Mouse (Mus musculus) heart, embryonic 16.5 days (tissue): ENCODE data around the gene Cdh24. TPM values are rescaled to one million over a fixed set of nuclear protein-coding genes. Genes with fewer than 3 reads are reported as not detected.
A peak's percentile ranks its signal among the peaks of the same experiment; 100 is the strongest.

Experiments
- ATAC-seq: fragments of 200-750 bp; cut with Nextera tagmentation; replicated peaks from 2 replicates; pipeline ENCODE4 v1.8.0; 2017; ENCODE audit warnings: moderate number of reproducible peaks; ENCODE audit not compliant: insufficient read depth, low FRiP score; ENCODE audit errors: extremely low read depth
- H3K27ac ChIP-seq: fragments of 300-500 bp; sonication (generic); 2 replicates; pipeline ENCODE4 v1.5.1; 2014; ENCODE audit warnings: mild to moderate bottlenecking, low read length, control low read depth, moderate library complexity
- H3K27me3 ChIP-seq: fragments of 300-500 bp; sonication (generic); 2 replicates; pipeline ENCODE4 v1.6.1; 2014; ENCODE audit warnings: low read length, mixed read lengths; ENCODE audit not compliant: control insufficient read depth, insufficient read depth
- H3K36me3 ChIP-seq: fragments of 300-500 bp; sonication (generic); 2 replicates; pipeline ENCODE4 v1.6.1; 2014; ENCODE audit not compliant: control insufficient read depth, insufficient read depth
- H3K4me1 ChIP-seq: fragments of 300-500 bp; sonication (generic); 2 replicates; pipeline ENCODE4 v1.6.1; 2014; ENCODE audit warnings: low read length, mixed read lengths; ENCODE audit not compliant: control insufficient read depth, insufficient read depth
- H3K4me2 ChIP-seq: fragments of 300-500 bp; sonication (generic); 2 replicates; pipeline ENCODE4 v1.6.1; 2014; ENCODE audit warnings: low read depth, mild to moderate bottlenecking, control low read depth, low read length
- H3K4me3 ChIP-seq: fragments of 300-500 bp; sonication (generic); 2 replicates; pipeline ENCODE4 v1.5.1; 2014; ENCODE audit warnings: mild to moderate bottlenecking, control low read depth, low read length
- H3K9ac ChIP-seq: fragments of 300-500 bp; sonication (generic); 2 replicates; pipeline ENCODE4 v1.6.1; 2014; ENCODE audit warnings: low read length, control low read depth
- H3K9me3 ChIP-seq: fragments of 300-500 bp; sonication (generic); replicated peaks from 2 replicates; pipeline ENCODE4 v1.6.1; 2016; ENCODE audit warnings: low read length; ENCODE audit not compliant: control insufficient read depth
- WGBS: fragments of 180-500 bp; shearing (Covaris S2); extraction: QIAGEN DNeasy Blood & Tissue Kit; methylation state at CpG from one replicate; pipeline ENCODE4 v1.1.7; 2014; 5-methylcytosine and 5-hydroxymethylcytosine counted together
- polyA plus RNA-seq: library from polyadenylated mRNA; unstranded; fragments of >200 nt; fragmentation: Nextera tagmentation; extraction: Ambion mirVana; gene quantifications from 2 replicates; pipeline ENCODE4 v1.2.1, GENCODE M21; 2015

Gene Cdh24
- polyA plus RNA-seq, 1 experiment from 2014 or later, result 1.4 TPM

GRCm38 (mm10) chr14:54674317-54674716 is 33.2 kb upstream of the Cdh24 start:
- Histone ChIP-seq H3K27ac (no peak overlapping the region), H3K4me2 (no peak overlapping the region), H3K9ac (no peak overlapping the region), H3K4me1 (peaks cover 3% of the 10 kb centered on the region; the same call in 1 of the 2 replicates), H3K9me3 (no peaks in the 10 kb centered on the region), H3K36me3 (peaks cover 38% of the 10 kb centered on the region), H3K27me3 (no peaks in the 10 kb centered on the region), H3K4me3 (no peak overlapping the region)
- no peak for ATAC-seq
- 57% methylated on average over 2 of the region's 2 CpGs for WGBS

DNA sequence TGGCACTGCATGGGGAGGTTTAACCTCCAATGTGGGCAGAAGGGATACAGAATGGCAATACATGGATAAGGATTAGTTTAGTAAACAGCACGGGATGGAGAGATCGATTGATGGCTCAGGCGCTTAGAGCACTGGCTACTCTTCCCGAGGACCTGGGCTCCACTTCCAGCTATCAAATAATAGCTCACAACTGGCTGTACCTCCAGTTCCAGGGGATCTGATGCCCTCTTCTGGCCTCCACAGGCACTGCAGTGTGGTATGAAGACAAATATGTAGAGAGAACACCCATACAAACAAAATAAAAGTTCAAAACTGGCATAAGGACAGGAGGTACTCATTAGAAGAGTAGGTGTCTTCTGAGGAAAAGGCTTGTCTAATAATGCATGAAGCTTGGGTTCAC is 28.2 kb upstream of the Cdh24 start:
- Histone ChIP-seq H3K27me3 (no peaks in the 10 kb centered on the region), H3K4me1 (no peaks in the 10 kb centered on the region), H3K4me2 (no peak overlapping the region), H3K4me3 (no peak overlapping the region), H3K9me3 (no peaks in the 10 kb centered on the region), H3K9ac (no peak overlapping the region), H3K27ac (no peak overlapping the region), H3K36me3 (peaks cover 48% of the 10 kb centered on the region)
- WGBS, result 80% methylated on average over 4 of the region's 4 CpGs
- ATAC-seq, result no peak

GRCm38 (mm10) chr14:54664477-54665222 is 23.5 kb upstream of the Cdh24 start:
- no peak overlapping the region for H3K27ac ChIP-seq
- no peaks in the 10 kb centered on the region for H3K27me3 ChIP-seq
- H3K4me2 ChIP-seq, result no peak overlapping the region
- no peaks in the 10 kb centered on the region for H3K9me3 ChIP-seq
- peaks cover 76% of the 10 kb centered on the region for H3K36me3 ChIP-seq
- no peak overlapping the region for H3K4me3 ChIP-seq
- 86% methylated on average over 10 of the region's 10 CpGs for WGBS
- H3K9ac ChIP-seq, result no peak overlapping the region
- H3K4me1 ChIP-seq, result no peaks in the 10 kb centered on the region
- no peak for ATAC-seq

- ATAC-seq, result no peak
- Histone ChIP-seq H3K9ac (no peak overlapping the region), H3K9me3 (no peaks in the 10 kb centered on the region), H3K27ac (no peak overlapping the region), H3K36me3 (peaks cover 62% of the 10 kb centered on the region), H3K27me3 (no peaks in the 10 kb centered on the region), H3K4me2 (no peak overlapping the region), H3K4me1 (no peaks in the 10 kb centered on the region), H3K4me3 (no peak overlapping the region)
- WGBS, result 89% methylated on average over 2 of the region's 2 CpGs
These were observed 18.8 kb upstream of the Cdh24 start for GRCm38 (mm10) chr14:54660009-54660408.

DNA sequence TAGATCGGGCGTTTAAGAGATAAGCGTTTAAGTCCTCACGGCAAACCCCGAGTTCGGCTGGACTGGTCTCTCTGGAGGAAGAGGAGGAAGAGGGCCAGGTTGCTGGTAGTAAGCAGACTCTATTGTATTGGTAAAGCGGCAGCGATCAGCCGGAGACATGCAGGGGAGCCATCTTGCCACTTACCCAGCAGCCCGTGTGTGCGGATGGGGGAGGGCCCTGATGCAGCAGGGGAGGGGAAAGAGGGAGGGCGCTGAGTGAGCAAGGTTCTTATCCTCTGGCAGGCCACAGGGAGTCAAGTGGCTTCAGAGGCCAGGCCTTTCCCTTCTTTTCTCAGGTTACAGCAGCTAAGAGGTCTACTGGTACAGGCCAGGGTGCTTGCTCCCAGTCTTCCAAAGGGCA is 12.3 kb upstream of the Cdh24 start:
- H3K9ac ChIP-seq, result peak overlapping the region; percentile 73

DNA sequence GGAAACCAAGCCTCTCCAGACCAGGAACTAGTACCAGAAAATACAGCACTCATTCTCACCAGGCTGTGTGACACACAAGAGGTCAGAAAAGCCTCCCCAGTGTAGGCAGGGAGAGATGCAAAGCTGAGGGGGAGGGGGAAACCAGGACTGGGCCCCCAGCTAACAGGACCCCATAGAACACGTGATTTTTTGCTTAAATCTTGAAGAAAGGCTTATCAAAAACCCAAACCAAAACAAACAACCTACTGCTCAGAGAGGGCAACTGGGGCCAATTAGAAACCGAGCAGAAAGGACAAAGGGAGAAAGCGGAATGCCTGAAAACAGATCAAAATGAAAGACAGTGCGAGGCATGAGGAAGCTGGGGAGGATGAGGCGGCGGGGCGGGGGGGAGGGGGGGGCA is 11.6 kb upstream of the Cdh24 start:
- Histone ChIP-seq H3K4me3 (peak overlapping the region; percentile 63), H3K4me1 (peaks cover 22% of the 10 kb centered on the region), H3K9me3 (no peaks in the 10 kb centered on the region), H3K27me3 (no peaks in the 10 kb centered on the region), H3K4me2 (peak overlapping the region; percentile 73), H3K36me3 (peaks cover 48% of the 10 kb centered on the region), H3K27ac (peak overlapping the region; percentile 50), H3K9ac (peak overlapping the region; percentile 73)
- WGBS, result 3% methylated on average over 7 of the region's 7 CpGs
- no peak for ATAC-seq

More for the DNA sequence above, 12.3 kb upstream of the Cdh24 start:
- Histone ChIP-seq H3K27ac (peak overlapping the region; percentile 50), H3K27me3 (no peaks in the 10 kb centered on the region), H3K4me3 (peak overlapping the region; percentile 63), H3K4me2 (peak overlapping the region; percentile 73), H3K36me3 (peaks cover 43% of the 10 kb centered on the region), H3K4me1 (peaks cover 22% of the 10 kb centered on the region), H3K9me3 (no peaks in the 10 kb centered on the region)
- peak; percentile 91 for ATAC-seq
- 0% methylated on average over 12 of the region's 12 CpGs for WGBS

DNA sequence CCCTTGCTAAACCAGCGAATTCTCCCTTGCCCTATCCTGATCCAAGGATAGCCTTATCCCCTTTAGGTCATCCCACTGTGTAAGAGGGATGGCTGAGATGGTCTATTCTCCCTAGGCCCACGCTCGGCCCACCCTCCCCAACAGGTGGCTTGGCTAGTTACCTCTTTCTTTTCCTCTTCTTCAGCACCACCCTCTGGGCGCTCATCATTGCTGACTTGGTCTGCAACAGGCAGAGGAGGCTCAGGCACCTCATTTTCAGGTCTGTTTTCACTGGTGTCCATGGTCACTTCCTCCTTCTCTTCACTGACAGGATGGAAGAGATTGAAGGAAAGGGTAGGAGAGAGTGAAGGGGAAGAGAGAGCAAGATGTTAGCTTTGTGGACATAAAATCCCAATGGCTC is 10.4 kb upstream of the Cdh24 start:
- no peaks in the 10 kb centered on the region for H3K9me3 ChIP-seq
- H3K27ac ChIP-seq, result 0 out of 2 replicates have a peak overlapping the region, but pooled peaks have one; percentile 15
- peaks cover 22% of the 10 kb centered on the region for H3K4me1 ChIP-seq
- peaks cover 49% of the 10 kb centered on the region for H3K36me3 ChIP-seq
- H3K4me2 ChIP-seq, result no peak overlapping the region
- no peak overlapping the region for H3K9ac ChIP-seq
- H3K4me3 ChIP-seq, result no peak overlapping the region
- WGBS, result 72% methylated on average over 4 of the region's 4 CpGs
- ATAC-seq, result no peak
- no peaks in the 10 kb centered on the region for H3K27me3 ChIP-seq

DNA sequence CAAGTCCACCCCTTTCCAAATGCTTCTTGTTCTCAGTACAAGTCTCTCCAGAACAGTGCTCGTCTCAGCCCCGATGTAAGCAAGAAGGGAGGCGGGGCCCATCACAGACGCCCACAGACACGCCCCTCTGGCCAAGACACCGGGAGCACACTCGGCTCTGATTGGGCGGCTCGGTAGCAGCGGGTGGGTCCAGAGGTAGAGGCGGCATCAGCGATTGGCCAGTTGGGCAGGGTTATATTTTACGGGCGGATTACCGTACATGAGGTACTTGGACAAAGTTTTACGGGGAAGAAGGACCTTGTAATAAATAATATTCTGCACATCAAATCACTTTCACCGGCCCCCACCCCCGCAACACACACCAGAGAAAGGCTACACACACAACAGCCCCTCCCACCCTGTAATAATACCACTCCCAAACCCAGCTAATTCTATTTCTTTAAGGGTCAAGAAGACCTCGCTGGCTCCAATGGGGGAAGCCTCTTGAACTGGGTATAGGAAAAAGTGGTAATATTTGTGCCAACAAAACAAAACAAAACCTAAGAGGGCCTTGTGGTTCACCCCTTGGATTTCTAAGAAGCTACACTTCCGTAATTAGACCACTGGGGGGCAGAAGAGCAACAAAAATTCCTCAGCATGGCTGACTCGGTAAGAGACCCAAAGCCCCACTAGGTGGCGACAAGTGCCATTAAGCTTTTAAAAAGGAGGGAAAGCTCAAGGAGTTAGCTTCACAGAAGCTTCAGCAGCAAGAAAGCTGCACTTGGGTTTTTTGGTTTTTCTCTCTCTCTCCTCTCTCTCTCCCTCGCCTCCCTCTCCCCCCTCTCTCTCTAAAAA is 9.7 kb upstream of the Cdh24 start:
- Histone ChIP-seq H3K4me3 (no peak overlapping the region), H3K36me3 (peaks cover 53% of the 10 kb centered on the region), H3K4me1 (peaks cover 22% of the 10 kb centered on the region), H3K4me2 (no peak overlapping the region), H3K27ac (0 out of 2 replicates have a peak overlapping the region, but pooled peaks have one; percentile 15), H3K9ac (no peak overlapping the region), H3K9me3 (no peaks in the 10 kb centered on the region), H3K27me3 (no peaks in the 10 kb centered on the region)
- 60% methylated on average over 23 of the region's 23 CpGs for whole genome bisulfite sequencing
- 0 out of 2 replicates have a peak, but pooled peaks have one; percentile 7 for ATAC-seq

- no peak overlapping the region for H3K4me3 ChIP-seq
- peaks cover 79% of the 10 kb centered on the region for H3K36me3 ChIP-seq
- H3K4me2 ChIP-seq, result no peak overlapping the region
- no peak overlapping the region for H3K27ac ChIP-seq
- H3K9me3 ChIP-seq, result no peaks in the 10 kb centered on the region
- 73% methylated on average over 4 of the region's 4 CpGs for WGBS
- no peak for ATAC-seq
- H3K9ac ChIP-seq, result no peak overlapping the region
- H3K27me3 ChIP-seq, result no peaks in the 10 kb centered on the region
- H3K4me1 ChIP-seq, result peaks cover 12% of the 10 kb centered on the region
These were observed 6.7 kb upstream of the Cdh24 start for GRCm38 (mm10) chr14:54647900-54648299.
